Mouse (Mus musculus) hindbrain, embryonic 16.5 days (tissue): ENCODE data around the gene Asl. TPM values are rescaled to one million over a fixed set of nuclear protein-coding genes. Genes with fewer than 3 reads are reported as not detected.

ENCODE experiments used
- ATAC-seq: fragments of 200-750 bp; cut with Nextera tagmentation; 2 replicates; pipeline ENCODE4 v1.8.0; 2017; ENCODE audit warnings: moderate TSS enrichment, moderate library complexity
- H3K27ac ChIP-seq: fragments of 300-500 bp; sonication (generic); 2 replicates; pipeline ENCODE4 v1.5.1; 2014; ENCODE audit warnings: low read depth, mild to moderate bottlenecking, control low read depth, low read length, moderate library complexity
- H3K27me3 ChIP-seq: fragments of 300-500 bp; sonication (generic); replicated peaks from 2 replicates; pipeline ENCODE4 v1.6.1; 2014; ENCODE audit warnings: low read length; ENCODE audit not compliant: control insufficient read depth, insufficient read depth
- H3K36me3 ChIP-seq: fragments of 300-500 bp; sonication (generic); 2 replicates; pipeline ENCODE4 v1.6.1; 2014; ENCODE audit warnings: mild to moderate bottlenecking, low read length, moderate library complexity, mixed read lengths; ENCODE audit not compliant: control insufficient read depth, insufficient read depth
- H3K4me1 ChIP-seq: fragments of 300-500 bp; sonication (generic); 2 replicates; pipeline ENCODE4 v1.6.1; 2014; ENCODE audit warnings: low read depth, low read length; ENCODE audit not compliant: control insufficient read depth, insufficient read depth
- H3K4me2 ChIP-seq: fragments of 300-500 bp; sonication (generic); 2 replicates; pipeline ENCODE4 v1.6.1; 2014; ENCODE audit warnings: mild to moderate bottlenecking, low read length, control low read depth, moderate library complexity
- H3K4me3 ChIP-seq: fragments of 300-500 bp; sonication (generic); 2 replicates; pipeline ENCODE4 v1.5.1; 2014; ENCODE audit warnings: mild to moderate bottlenecking, low read length, control low read depth, moderate library complexity
- H3K9ac ChIP-seq: fragments of 300-500 bp; sonication (generic); 2 replicates; pipeline ENCODE4 v1.6.1; 2014; ENCODE audit warnings: low read depth, mild to moderate bottlenecking, control low read depth, low read length, moderate library complexity
- H3K9me3 ChIP-seq: fragments of 300-500 bp; sonication (generic); 2 replicates; pipeline ENCODE4 v1.6.1; 2014; ENCODE audit warnings: mild to moderate bottlenecking, low read length, moderate library complexity; ENCODE audit not compliant: control insufficient read depth
- WGBS: fragments of 180-500 bp; shearing (Covaris S2); extraction: QIAGEN DNeasy Blood & Tissue Kit; methylation state at CpG from one replicate; pipeline ENCODE4 v1.1.7; 2014; 5-methylcytosine and 5-hydroxymethylcytosine counted together
- polyA plus RNA-seq: library from polyadenylated mRNA; unstranded; fragments of >200 nt; fragmentation: Nextera tagmentation; extraction: Ambion mirVana; gene quantifications from 2 replicates; pipeline ENCODE4 v1.2.1, GENCODE M21; 2015

The Asl gene
- polyA plus RNA-seq, 1 experiment from 2014 or later = 49.5 TPM

GRCm38 (mm10) chr5:129978608-129979007 lies 50.4 kb downstream of the Asl start:
- no peaks in the 10 kb centered on the region for H3K4me1 ChIP-seq
- 0 out of 2 replicates have a peak, but pooled peaks cover 3% of the 10 kb centered on the region for H3K36me3 ChIP-seq
- H3K9me3 ChIP-seq = no peaks in the 10 kb centered on the region
- H3K9ac ChIP-seq = no peak overlapping the region
- WGBS = 91% methylated on average over 5 of the region's 5 CpGs
- no peak for ATAC-seq
- no peak overlapping the region for H3K4me2 ChIP-seq
- H3K27me3 ChIP-seq = no peaks in the 10 kb centered on the region
- H3K27ac ChIP-seq = no peak overlapping the region
- H3K4me3 ChIP-seq = no peak overlapping the region

- H3K9ac ChIP-seq = no peak overlapping the region
- no peak for ATAC-seq
These were observed 51.3 kb downstream of the Asl start for GRCm38 (mm10) chr5:129977768-129978167.

GRCm38 (mm10) chr5:129974866-129975311 lies 54.2 kb downstream of the Asl start:
- Histone ChIP-seq H3K4me2 (no peak overlapping the region), H3K4me3 (no peak overlapping the region), H3K4me1 (no peaks in the 10 kb centered on the region), H3K9me3 (no peaks in the 10 kb centered on the region), H3K9ac (no peak overlapping the region), H3K27me3 (no peaks in the 10 kb centered on the region), H3K36me3 (0 out of 2 replicates have a peak, but pooled peaks cover 2% of the 10 kb centered on the region), H3K27ac (no peak overlapping the region)
- ATAC-seq = no peak
- WGBS = 86% methylated on average over 4 of the region's 4 CpGs

More at GRCm38 (mm10) chr5:129977768-129978167, 51.3 kb downstream of the Asl start:
- Histone ChIP-seq H3K4me3 (no peak overlapping the region), H3K4me1 (no peaks in the 10 kb centered on the region), H3K27me3 (no peaks in the 10 kb centered on the region), H3K4me2 (no peak overlapping the region), H3K36me3 (no peaks in the 10 kb centered on the region), H3K9me3 (no peaks in the 10 kb centered on the region), H3K27ac (no peak overlapping the region)
- 89% methylated on average over 4 of the region's 4 CpGs for WGBS

GRCm38 (mm10) chr5:129974354-129974753 lies 54.7 kb downstream of the Asl start:
- H3K4me3 ChIP-seq = no peak overlapping the region
- no peaks in the 10 kb centered on the region for H3K4me1 ChIP-seq
- no peak for ATAC-seq
- no peak overlapping the region for H3K27ac ChIP-seq
- WGBS = 93% methylated on average over 4 of the region's 4 CpGs
- no peak overlapping the region for H3K4me2 ChIP-seq
- no peaks in the 10 kb centered on the region for H3K9me3 ChIP-seq
- 0 out of 2 replicates have a peak, but pooled peaks cover 2% of the 10 kb centered on the region for H3K36me3 ChIP-seq
- no peaks in the 10 kb centered on the region for H3K27me3 ChIP-seq
- no peak overlapping the region for H3K9ac ChIP-seq

- ATAC-seq = no peak
- Histone ChIP-seq H3K4me2 (no peak overlapping the region), H3K9ac (no peak overlapping the region), H3K9me3 (no peaks in the 10 kb centered on the region), H3K36me3 (0 out of 2 replicates have a peak, but pooled peaks cover 2% of the 10 kb centered on the region), H3K27me3 (no peaks in the 10 kb centered on the region), H3K4me1 (no peaks in the 10 kb centered on the region), H3K4me3 (no peak overlapping the region), H3K27ac (no peak overlapping the region)
- 85% methylated on average over 4 of the region's 4 CpGs for WGBS
These were observed 57.6 kb downstream of the Asl start for GRCm38 (mm10) chr5:129971491-129971890.

GRCm38 (mm10) chr5:129968417-129968816 lies 60.6 kb downstream of the Asl start:
- Histone ChIP-seq H3K27ac (no peak overlapping the region), H3K36me3 (0 out of 2 replicates have a peak, but pooled peaks cover 2% of the 10 kb centered on the region), H3K4me3 (no peak overlapping the region), H3K27me3 (no peaks in the 10 kb centered on the region), H3K4me1 (no peaks in the 10 kb centered on the region), H3K9me3 (no peaks in the 10 kb centered on the region), H3K4me2 (no peak overlapping the region), H3K9ac (no peak overlapping the region)
- no peak for ATAC-seq
- 82% methylated on average over 7 of the region's 7 CpGs for WGBS

GRCm38 (mm10) chr5:129966448-129966847 lies 62.6 kb downstream of the Asl start:
- Histone ChIP-seq H3K27ac (no peak overlapping the region), H3K27me3 (no peaks in the 10 kb centered on the region), H3K9me3 (no peaks in the 10 kb centered on the region), H3K4me2 (no peak overlapping the region), H3K36me3 (0 out of 2 replicates have a peak, but pooled peaks cover under 1% of the 10 kb centered on the region), H3K4me3 (no peak overlapping the region), H3K9ac (no peak overlapping the region), H3K4me1 (no peaks in the 10 kb centered on the region)
- 95% methylated on average over 3 of the region's 3 CpGs for WGBS
- ATAC-seq = no peak

GRCm38 (mm10) chr5:129963224-129963623 lies 65.8 kb downstream of the Asl start:
- Histone ChIP-seq H3K27me3 (no peaks in the 10 kb centered on the region), H3K9ac (no peak overlapping the region), H3K27ac (no peak overlapping the region), H3K4me1 (no peaks in the 10 kb centered on the region), H3K36me3 (no peaks in the 10 kb centered on the region), H3K4me3 (no peak overlapping the region), H3K9me3 (no peaks in the 10 kb centered on the region), H3K4me2 (no peak overlapping the region)
- 77% methylated on average over 4 of the region's 4 CpGs for WGBS
- no peak for ATAC-seq
